In the genomic region with DNA sequence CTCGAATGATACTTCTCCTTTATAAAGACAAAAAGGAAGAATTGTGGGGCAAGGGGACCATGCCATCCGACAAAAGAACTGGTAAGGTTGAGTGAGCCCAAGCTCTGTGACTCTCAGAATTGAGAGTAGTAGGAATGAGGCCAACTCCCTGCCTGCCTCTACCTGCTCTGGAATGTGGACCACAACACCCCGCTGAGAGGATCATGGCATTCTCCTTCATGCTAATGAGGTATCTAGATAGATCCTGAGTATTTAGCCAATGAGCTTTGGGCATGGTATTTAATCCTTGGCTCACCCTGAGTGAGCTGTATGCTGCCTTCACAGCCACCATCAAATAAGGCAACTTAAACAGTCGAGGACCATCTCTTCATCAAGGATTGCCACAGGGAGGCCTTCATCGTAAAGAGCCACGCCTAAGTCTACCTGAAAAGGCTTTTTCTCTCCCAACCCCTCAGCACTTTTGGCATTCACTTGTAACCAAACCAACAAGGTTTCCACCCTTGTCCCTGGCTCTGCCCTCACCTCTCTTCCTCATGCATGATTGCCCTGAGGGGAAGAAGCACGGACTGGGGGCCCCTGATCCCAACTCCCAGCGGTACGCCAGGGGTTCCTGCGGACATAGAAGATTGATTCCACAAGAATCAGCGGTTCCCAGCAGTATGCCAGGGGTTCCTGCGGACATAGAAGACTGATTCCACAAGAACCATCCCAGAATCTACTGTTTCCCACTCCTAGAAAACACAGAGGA, we compare ENCODE assay signal across 24 mouse cellular contexts.
DNase-seq lines count a peak whose midpoint lies in the region; ATAC-seq lines count a peak whose summit lies in the region.
"Had no signal": no experiment of that assay in that cellular context is flagged by ENCODE, and none has a peak within 500 bp of the region (broad histone marks: within the 10 kb centered on the region; RNA-seq: fewer than 3 reads in every experiment).

No protein-coding gene starts in this region.

- H3K27me3 ChIP-seq in heart, embryonic 14.5 days (ENCODE audit: control insufficient read depth, insufficient read depth, low read length), result no peaks in the 10 kb centered on the region
- no peaks in the 10 kb centered on the region for H3K27me3 ChIP-seq in limb, embryonic 10.5 days (ENCODE audit: low read depth, poor library complexity, severe bottlenecking)
- H3K27me3 ChIP-seq: intestine, embryonic 15.5 days; limb, embryonic 12.5 days; stomach, embryonic 15.5 days had no signal

- no peaks in the 10 kb centered on the region for H3K36me3 ChIP-seq in heart, embryonic 14.5 days (ENCODE audit: control insufficient read depth, insufficient read depth, low read length)
- H3K36me3 ChIP-seq in limb, embryonic 10.5 days, result no peaks in the 10 kb centered on the region
- H3K36me3 ChIP-seq: hindbrain, embryonic 10.5 days; intestine, embryonic 15.5 days; limb, embryonic 12.5 days; midbrain, embryonic 10.5 days; stomach, embryonic 15.5 days had no signal

- H3K9ac ChIP-seq in heart, embryonic 14.5 days (ENCODE audit: low read length), result no peak overlapping the region
- H3K9ac ChIP-seq: intestine, embryonic 15.5 days; limb, embryonic 12.5 days; liver, postnatal 0 days; stomach, embryonic 15.5 days had no signal

- no peaks in the 10 kb centered on the region for H3K9me3 ChIP-seq in heart, embryonic 14.5 days (ENCODE audit: control insufficient read depth, low read length)
- no peaks in the 10 kb centered on the region for H3K9me3 ChIP-seq in limb, embryonic 10.5 days (replicated peaks)
- H3K9me3 ChIP-seq: hindbrain, embryonic 10.5 days; intestine, embryonic 15.5 days; limb, embryonic 12.5 days; midbrain, embryonic 10.5 days; stomach, embryonic 15.5 days had no signal

- ATAC-seq in heart, embryonic 14.5 days (ENCODE audit: insufficient number of reproducible peaks, insufficient read depth, low FRiP score, low read depth), result no peak
- ATAC-seq: forebrain, embryonic 14.5 days; hindbrain, embryonic 16.5 days; intestine, embryonic 15.5 days; liver, postnatal 0 days had no signal

- 84% methylated on average over 12 of the region's 12 CpGs for WGBS in heart, embryonic 14.5 days
- WGBS in limb, embryonic 10.5 days, result 90% methylated on average over 12 of the region's 12 CpGs

- no peak overlapping the region for H3K4me2 ChIP-seq in heart, embryonic 14.5 days (ENCODE audit: low read length)
- H3K4me2 ChIP-seq: intestine, embryonic 15.5 days; limb, embryonic 12.5 days; liver, embryonic 11.5 days; stomach, embryonic 15.5 days had no signal

- H3K27ac ChIP-seq in heart, embryonic 14.5 days (replicated peaks in 1 of 2; ENCODE audit: control insufficient read depth in 1 of 2, insufficient read depth in 1 of 2, low read depth in 2 of 2, low read length in 2 of 2), result peak overlapping the region; percentile 30 to 82
- H3K27ac ChIP-seq in limb, embryonic 10.5 days, result no peak overlapping the region
- H3K27ac ChIP-seq: hindbrain, embryonic 10.5 days; intestine, embryonic 15.5 days; limb, embryonic 12.5 days; midbrain, embryonic 10.5 days; stomach, embryonic 15.5 days had no signal

- H3K4me1 ChIP-seq in heart, embryonic 14.5 days (ENCODE audit: control insufficient read depth in 2 of 2, insufficient read depth in 2 of 2, low read length in 2 of 2), result peaks cover 8 to 22% of the 10 kb centered on the region in 2 experiments
- peaks cover 9% of the 10 kb centered on the region; the same call in 1 of the 2 replicates for H3K4me1 ChIP-seq in limb, embryonic 10.5 days
- H3K4me1 ChIP-seq: hindbrain, embryonic 10.5 days; intestine, embryonic 15.5 days; midbrain, embryonic 10.5 days; stomach, embryonic 15.5 days had no signal

- H3K4me3 ChIP-seq in heart, embryonic 14.5 days (ENCODE audit: control insufficient read depth in 1 of 2, insufficient read depth in 1 of 2, low read depth in 1 of 2, low read length in 2 of 2), result no peak overlapping the region
- H3K4me3 ChIP-seq in limb, embryonic 10.5 days, result no peak overlapping the region
- H3K4me3 ChIP-seq: hindbrain, embryonic 10.5 days; intestine, embryonic 15.5 days; limb, embryonic 12.5 days; midbrain, embryonic 10.5 days; stomach, embryonic 15.5 days had no signal

- DNase-seq in cerebellum, adult 18-20 months, result peak; percentile 13 to 24
- DNase-seq in cerebellum, adult 8-10 months, result no peak
- no peak for DNase-seq in heart, adult 18-20 months
- DNase-seq in R1 (ENCODE audit: low read depth, low spot score), result peak; percentile 72
- peak; percentile 38 to 60 for DNase-seq in cerebellum, postnatal 25 days
- no peak for DNase-seq in left cerebral cortex, adult 8-10 months (ENCODE audit: low spot score in 2 of 2)
- no peak for DNase-seq in limb, embryonic 10.5 days (ENCODE audit: low spot score)
- DNase-seq: adrenal gland, postnatal 25 days; gastrocnemius, postnatal 10 days; kidney, adult 8-10 months; kidney, postnatal 14 days; liver, postnatal 0 days; lung, postnatal 10 days; thymus, adult 18-20 months; thymus, postnatal 36 days had no signal

Comparison
In these comparisons a context has a peak if more than half of its experiments do, and no peak if none do; other contexts are left out.
1. DNase-seq: peak in cerebellum, adult 18-20 months (2 of 2), R1 (single experiment) and cerebellum, postnatal 25 days (2 of 2); none in cerebellum, adult 8-10 months (single experiment), heart, adult 18-20 months (0 of 2), left cerebral cortex, adult 8-10 months (0 of 2) and limb, embryonic 10.5 days (single experiment).